Mouse (Mus musculus) gastrocnemius, postnatal 25 days (tissue): ENCODE data around the gene Gk. TPM values are rescaled to one million over a fixed set of nuclear protein-coding genes. Genes with fewer than 3 reads are reported as not detected.
A peak's percentile ranks its signal among the peaks of the same experiment; 100 is the strongest.

Experiments
- DNase-seq: peaks from one replicate; pipeline ENCODE4 v3.0.0; 2022
- long read RNA-seq, 2 experiments: library from polyadenylated mRNA; stranded (forward); transcript quantifications; one replicate each; pipeline ENCODE4 v2.0.0; 2021
- total RNA-seq, 2 experiments: library from RNA; stranded (reverse); gene quantifications; 1 replicate in 1 of 2; 2 replicates in 1 of 2; pipeline ENCODE4 v1.2.3; 2021

Gene Gk
- total RNA-seq, result 1 to 10 TPM; 1.3 to 3.6 TPM
- long read RNA-seq, experiment 1, full-length matches to known transcripts, result 1 of 2 reads
- long read RNA-seq, experiment 1, partial matches to known transcripts, result 0 of 2 reads
- long read RNA-seq, experiment 1, other reads (novel, unspliced or antisense), result 1 of 2 reads
- long read RNA-seq, experiment 2, full-length matches to known transcripts, result 1 of 4 reads
- long read RNA-seq, experiment 2, partial matches to known transcripts, result 2 of 4 reads
- long read RNA-seq, experiment 2, other reads (novel, unspliced or antisense), result 1 of 4 reads

GRCm38 (mm10) chrX:85776544-85777087 lies at the start of gene Gk:
Gk (minus strand) TSS chrX:85776819.
- DNase-seq, result peak; percentile 96

- no peak for DNase-seq
Observed at GRCm38 (mm10) chrX:85804706-85805376, 28.2 kb upstream of the Gk start.

DNA sequence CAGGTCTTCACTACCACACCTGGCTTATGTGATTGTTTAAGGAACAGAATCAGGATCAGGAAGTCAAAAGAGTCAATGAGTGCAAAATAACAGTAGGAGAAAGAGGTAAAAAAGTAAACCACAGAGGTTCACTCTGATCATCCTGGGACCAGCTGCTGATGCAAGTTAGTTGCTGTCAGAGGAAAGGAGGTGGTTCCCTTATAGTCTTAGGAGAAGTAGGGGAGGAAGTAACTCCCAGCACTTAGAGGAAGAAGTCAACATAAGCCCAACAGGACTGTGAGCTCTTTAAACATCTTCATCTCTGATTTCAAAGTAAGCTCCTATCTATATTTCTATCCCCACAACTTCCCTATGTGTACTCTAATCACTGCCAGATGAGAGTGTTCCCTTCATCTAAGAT lies 26.4 kb upstream of the Gk start:
- DNase-seq, result no peak

DNA sequence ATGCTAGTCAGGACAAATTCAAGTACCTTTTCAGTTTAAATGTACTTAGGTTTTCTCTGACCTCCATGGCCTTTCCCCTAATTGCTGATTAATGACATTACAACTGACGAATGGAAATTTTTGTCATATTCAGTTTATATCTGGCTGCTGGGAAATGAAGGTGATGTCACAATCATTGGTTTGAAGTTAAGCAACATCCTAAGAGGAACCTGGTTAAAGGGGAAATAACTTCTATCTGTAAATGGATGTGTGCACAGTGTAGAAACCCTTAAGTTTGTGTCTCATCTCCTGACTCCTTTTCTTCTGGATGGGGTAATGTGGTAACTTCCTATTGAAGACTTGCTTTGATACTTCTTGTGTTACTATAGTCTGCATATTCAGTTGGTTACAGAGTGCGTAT lies 20.8 kb upstream of the Gk start:
- DNase-seq, result no peak

DNA sequence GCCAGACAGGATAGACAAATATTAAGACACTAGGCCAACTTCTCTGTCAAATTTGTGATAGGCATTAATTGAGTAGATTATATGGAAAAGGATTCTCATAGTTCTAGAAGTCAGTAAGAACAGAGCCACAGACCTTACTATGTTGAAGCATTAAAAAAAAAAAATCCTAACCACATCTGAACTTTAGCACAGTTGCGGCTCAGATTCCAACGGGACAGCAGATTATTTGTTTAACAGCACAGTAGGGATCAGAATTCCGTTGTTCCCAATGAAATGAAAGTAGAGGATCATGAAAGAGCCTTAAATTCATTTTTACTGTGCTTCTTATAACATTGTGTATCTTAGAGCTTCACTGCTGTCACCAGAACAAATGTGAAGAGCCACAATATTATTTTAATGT lies 1.7 kb upstream of the Gk start:
- no peak for DNase-seq

- DNase-seq, result peak; percentile 16
Observed at GRCm38 (mm10) chrX:85777141-85777540, 522 bp upstream of the Gk start.

- DNase-seq, result no peak
Observed at GRCm38 (mm10) chrX:85775879-85776543, 608 bp downstream of the Gk start.

DNA sequence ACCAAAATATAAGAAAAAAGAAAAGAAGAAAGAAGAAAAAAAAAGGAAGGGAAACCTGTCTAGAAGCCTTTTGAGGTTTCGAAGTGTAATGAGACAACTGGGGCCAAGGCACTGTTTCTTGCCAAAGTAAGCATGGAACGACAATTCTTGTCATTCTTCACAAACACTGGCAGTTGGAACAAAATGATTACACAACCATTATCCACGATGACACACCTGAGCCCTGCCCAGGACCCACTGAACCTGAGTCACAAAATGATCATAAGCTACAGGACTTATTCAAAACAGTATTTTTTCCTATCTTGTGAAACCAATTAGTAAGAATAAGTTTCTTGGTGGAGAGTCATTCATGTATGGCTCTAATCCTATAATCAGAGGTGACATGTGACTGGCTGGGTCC lies 5.3 kb downstream of the Gk start:
- no peak for DNase-seq

GRCm38 (mm10) chrX:85770747-85771146 lies 5.9 kb downstream of the Gk start:
- DNase-seq, result no peak

- DNase-seq, result no peak
Observed at GRCm38 (mm10) chrX:85768578-85768977, 8.0 kb downstream of the Gk start.

- no peak for DNase-seq
Observed at GRCm38 (mm10) chrX:85756005-85756404, 20.6 kb downstream of the Gk start.

DNA sequence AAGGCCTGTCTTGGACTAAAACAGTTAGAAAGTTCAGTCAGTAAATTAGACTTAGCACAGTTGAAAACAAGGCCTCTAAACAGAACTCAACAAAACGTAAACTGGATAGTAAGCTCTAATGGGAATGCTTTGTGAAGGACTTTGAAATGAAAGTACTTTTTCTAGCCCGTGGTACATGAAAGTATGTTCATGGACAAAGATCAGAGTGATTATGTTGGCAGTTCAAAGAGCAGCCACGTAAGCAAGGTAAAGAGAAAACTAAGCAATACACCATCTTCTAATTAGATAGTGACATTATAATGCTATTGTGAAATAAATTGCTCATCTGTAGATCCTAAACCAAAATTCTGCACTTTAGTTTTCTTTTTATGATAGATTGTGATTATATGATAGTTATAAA lies 32.8 kb downstream of the Gk start:
- DNase-seq, result no peak

GRCm38 (mm10) chrX:85733228-85733627 lies 43.4 kb downstream of the Gk start:
- no peak for DNase-seq

DNA sequence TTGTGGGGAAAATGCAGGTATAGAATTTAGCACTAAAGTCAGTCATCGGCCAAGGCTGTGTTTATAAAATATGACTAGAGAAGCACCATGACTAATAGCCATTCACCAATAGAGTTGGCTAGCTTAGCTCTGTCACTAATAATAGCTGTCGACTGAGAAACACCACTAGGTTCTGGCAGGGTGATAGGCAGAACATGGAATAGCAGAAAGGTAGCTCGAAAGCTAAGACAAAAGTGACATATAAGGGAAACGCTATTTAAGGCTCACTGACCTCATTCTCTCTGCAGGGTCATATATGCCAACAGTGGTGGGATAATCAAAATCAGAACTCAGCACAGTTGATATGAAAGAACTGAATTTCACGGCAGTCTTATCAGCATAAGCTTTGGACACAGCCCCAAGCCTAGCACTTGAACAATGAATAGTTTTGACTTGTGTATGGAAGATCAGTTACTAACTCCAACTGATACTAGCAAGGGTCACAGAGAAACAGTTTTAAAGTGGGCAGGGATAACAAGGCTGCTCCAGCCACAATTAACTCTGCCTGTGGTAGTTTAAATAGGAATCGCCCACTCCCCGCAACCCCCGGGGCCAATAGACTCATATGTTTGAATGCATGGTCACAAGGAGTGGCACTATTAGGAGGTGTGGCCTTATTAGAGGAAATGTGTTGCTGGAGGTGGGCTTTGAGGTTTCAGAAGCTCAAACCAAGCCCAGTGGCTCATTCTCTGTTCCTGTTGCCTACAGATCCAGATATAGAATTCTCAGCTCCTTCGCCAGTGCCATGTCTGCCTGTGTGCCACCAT lies 45.3 kb downstream of the Gk start:
- no peak for DNase-seq

DNA sequence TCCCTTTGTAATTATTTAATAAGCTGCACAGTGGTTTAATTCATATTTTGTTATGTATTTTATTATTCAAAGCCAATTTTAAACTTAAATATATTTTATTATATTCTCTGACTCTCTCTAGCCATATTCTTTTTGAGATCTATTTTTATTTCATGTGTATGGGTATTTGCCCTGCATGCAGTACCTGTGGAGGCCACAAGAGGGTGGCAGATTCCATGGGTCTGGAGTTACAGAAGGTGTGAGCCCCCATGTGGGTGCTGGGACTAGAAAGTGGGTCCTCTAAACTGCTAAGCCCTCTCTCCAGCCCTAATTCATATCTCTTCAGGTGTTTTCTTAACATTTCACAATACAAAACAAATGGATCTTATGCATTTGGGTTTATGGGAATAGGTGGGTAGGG lies 55.4 kb downstream of the Gk start:
- DNase-seq, result no peak

- no peak for DNase-seq
Observed at GRCm38 (mm10) chrX:85710399-85710798, 66.2 kb downstream of the Gk start.

DNA sequence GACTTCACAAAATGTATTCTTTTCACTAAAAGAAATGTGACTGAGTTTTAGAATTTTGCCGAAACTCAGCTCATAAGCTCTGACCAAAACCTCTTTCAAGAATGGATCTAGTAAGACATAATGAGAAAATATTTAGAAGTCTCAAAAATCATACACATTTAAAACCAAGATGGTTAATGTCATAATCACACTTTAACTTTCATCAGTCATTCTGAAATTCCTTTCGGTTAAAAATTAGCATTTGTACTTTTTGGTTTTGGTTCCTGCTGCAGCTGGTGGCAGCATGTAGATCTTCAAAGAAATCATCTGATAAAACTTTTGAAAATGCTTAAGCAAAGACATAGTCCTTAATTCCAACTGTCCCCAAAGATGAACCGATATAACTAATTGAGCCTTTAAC lies 70.9 kb downstream of the Gk start:
- DNase-seq, result no peak

GRCm38 (mm10) chrX:85683723-85684122 lies 92.9 kb downstream of the Gk start:
- no peak for DNase-seq

DNA sequence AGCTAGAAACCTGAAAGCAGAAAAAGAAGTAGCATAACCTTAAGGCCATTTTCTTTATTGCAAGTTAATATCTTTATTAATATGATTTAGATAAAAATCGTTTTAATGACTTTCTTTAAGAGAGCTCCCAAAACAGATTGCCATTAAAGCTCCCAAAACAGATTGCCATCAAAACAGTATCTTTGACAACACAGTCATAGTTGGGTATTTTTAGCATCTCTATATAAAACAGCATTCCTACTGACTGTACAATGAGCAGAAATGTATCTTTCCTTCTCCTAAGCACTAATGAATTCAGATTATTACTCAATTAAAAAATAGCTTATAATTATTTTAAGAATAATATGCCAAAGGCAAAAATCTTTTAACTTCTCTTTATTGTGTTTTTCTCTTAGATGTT lies 94.5 kb downstream of the Gk start:
- DNase-seq, result no peak

DNA sequence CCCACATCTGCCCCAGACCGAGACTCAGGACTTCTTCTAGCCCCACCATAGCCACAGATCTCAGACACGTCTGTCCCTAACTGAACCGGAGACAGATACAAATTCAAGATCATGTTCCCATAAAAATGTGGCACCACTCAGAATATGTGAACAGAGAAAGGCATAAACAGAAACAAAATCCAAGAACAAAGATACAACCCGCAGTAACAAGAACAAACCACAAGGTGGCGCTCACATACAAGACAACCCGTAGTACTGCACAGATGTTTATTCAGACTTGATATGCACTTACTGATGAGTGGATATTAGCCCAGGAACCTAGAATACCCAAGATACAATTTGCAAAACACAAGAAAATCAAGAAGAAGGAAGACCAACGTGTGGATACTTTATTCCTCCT lies 99.8 kb downstream of the Gk start:
- DNase-seq, result no peak
